Mouse (Mus musculus): ENCODE measurements around the gene Atn1.

DNA sequence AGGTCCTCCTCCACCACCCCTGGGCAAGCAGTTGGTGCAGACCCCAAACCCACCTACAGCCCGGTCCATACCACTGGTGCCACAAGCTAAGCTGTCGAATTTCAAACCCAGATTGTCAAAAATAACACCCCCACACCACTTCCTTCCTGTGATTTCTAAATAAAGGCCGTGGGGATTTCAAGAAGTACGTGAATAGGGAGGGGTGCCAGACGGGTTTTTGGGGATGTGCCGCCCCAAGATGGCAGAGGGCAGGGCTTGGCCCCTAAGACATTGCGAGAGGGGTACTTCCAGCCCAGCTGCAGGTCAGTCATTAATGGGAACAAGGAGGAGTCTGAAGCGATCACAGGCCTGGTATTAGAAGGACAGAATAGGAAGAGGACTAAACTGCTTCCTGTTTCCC lies 32.8 kb downstream of the Atn1 start:
- no peak for TF ChIP-seq EP300 (IDR thresholded peaks at IDR 0.05)
- no peak for TF ChIP-seq CTCF (IDR thresholded peaks at IDR 0.05)
